19 mouse cellular contexts compared by ENCODE assay signal in the genomic region with DNA sequence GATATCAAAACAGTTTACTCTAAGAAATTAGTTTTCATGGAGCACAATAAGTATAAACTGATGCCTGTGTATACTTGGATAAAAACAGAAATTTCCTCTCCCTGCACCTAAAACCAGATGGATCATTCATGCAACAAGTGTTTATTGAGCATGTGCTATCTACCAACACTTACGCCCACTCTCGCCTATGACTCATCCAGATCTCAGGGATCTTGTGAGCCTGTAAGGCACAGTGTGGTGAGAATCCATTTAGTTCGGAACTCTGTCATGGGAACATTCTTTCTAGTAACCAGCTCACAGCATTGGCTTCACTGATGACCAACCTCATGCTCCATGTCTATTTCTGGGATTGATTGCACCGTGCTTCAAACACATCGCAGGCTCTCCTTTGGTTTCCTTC. TPM values are rescaled to one million over a fixed set of nuclear protein-coding genes. Genes with fewer than 3 reads are reported as not detected.
A peak's percentile ranks its signal among the peaks of the same experiment; 100 is the strongest.
DNase-seq lines count a peak whose midpoint lies in the region; ATAC-seq lines count a peak whose summit lies in the region.
"Had no signal": no experiment of that assay in that cellular context is flagged by ENCODE, and none has a peak within 500 bp of the region (broad histone marks: within the 10 kb centered on the region; RNA-seq: fewer than 3 reads in every experiment).

No protein-coding gene starts in this region.

- no peak overlapping the region for H3K9ac ChIP-seq in forebrain, embryonic 16.5 days (replicated peaks; ENCODE audit: low read depth, low read length)
- H3K9ac ChIP-seq: limb, embryonic 15.5 days; liver, embryonic 15.5 days; midbrain, embryonic 12.5 days; neural tube, embryonic 13.5 days had no signal

- no peaks in the 10 kb centered on the region for H3K36me3 ChIP-seq in forebrain, embryonic 16.5 days (ENCODE audit: control insufficient read depth, insufficient read depth)
- H3K36me3 ChIP-seq: embryonic facial prominence, embryonic 10.5 days; limb, embryonic 15.5 days; liver, embryonic 15.5 days; midbrain, embryonic 12.5 days; neural tube, embryonic 13.5 days had no signal

- no peaks in the 10 kb centered on the region for H3K9me3 ChIP-seq in forebrain, embryonic 16.5 days (ENCODE audit: control insufficient read depth, low read length)
- H3K9me3 ChIP-seq: embryonic facial prominence, embryonic 10.5 days; limb, embryonic 15.5 days; liver, embryonic 15.5 days; midbrain, embryonic 12.5 days; neural tube, embryonic 13.5 days had no signal

- no peak for ATAC-seq in forebrain, embryonic 16.5 days

- 97% methylated on average over 5 of the region's 5 CpGs for WGBS in forebrain, embryonic 16.5 days

- peaks cover 12% of the 10 kb centered on the region for H3K4me1 ChIP-seq in forebrain, embryonic 16.5 days (replicated peaks; ENCODE audit: control insufficient read depth, insufficient read depth, low read length)
- H3K4me1 ChIP-seq: liver, embryonic 15.5 days had no signal

- H3K27me3 ChIP-seq in forebrain, embryonic 16.5 days (replicated peaks; ENCODE audit: control insufficient read depth, insufficient read depth, low read length): no peaks in the 10 kb centered on the region
- H3K27me3 ChIP-seq: limb, embryonic 15.5 days; liver, embryonic 15.5 days; neural tube, embryonic 13.5 days had no signal

- H3K4me2 ChIP-seq in forebrain, embryonic 16.5 days (ENCODE audit: low read length): no peak overlapping the region
- H3K4me2 ChIP-seq: limb, embryonic 15.5 days; liver, embryonic 15.5 days; midbrain, embryonic 12.5 days; neural tube, embryonic 13.5 days had no signal

- intact Hi-C loops in left cerebral cortex, postnatal 25 days (cut with DNase I): no loop called here

- no peak overlapping the region for H3K27ac ChIP-seq in forebrain, embryonic 16.5 days (ENCODE audit: low read length)
- H3K27ac ChIP-seq: embryonic facial prominence, embryonic 10.5 days; kidney, postnatal 0 days; limb, embryonic 15.5 days; liver, embryonic 15.5 days; macrophage; midbrain, embryonic 12.5 days; neural tube, embryonic 13.5 days; stomach, postnatal 0 days had no signal

- no peak overlapping the region for H3K4me3 ChIP-seq in forebrain, embryonic 16.5 days (replicated peaks; ENCODE audit: low read length)
- H3K4me3 ChIP-seq: embryonic facial prominence, embryonic 10.5 days; limb, embryonic 15.5 days; liver, embryonic 15.5 days; midbrain, embryonic 12.5 days; neural tube, embryonic 13.5 days had no signal

- peak; percentile 65 to 91 for DNase-seq in layer of hippocampus, adult 18-20 months (ENCODE audit: low spot score in 2 of 2)
- no peak for DNase-seq in layer of hippocampus, postnatal 25 days (ENCODE audit: extremely low spot score in 1 of 2, low spot score in 1 of 2)
- peak; percentile 23 for DNase-seq in 3T3-L1 (ENCODE audit: low read depth, low spot score)
- peak; percentile 62 to 76 for DNase-seq in layer of hippocampus, adult 8-10 months (ENCODE audit: low spot score in 2 of 2)
- DNase-seq in left cerebral cortex, postnatal 25 days (ENCODE audit: low spot score in 2 of 2): peak; percentile 62 to 90
- DNase-seq in neural tube, embryonic 10.5 days (ENCODE audit: extremely low spot score, low spot score): no peak
- DNase-seq: adrenal gland, postnatal 36 days; cerebellum, adult 2 months; gastrocnemius, postnatal 36 days; kidney, adult 18-20 months had no signal

RNA-seq across cellular contexts. Expression of gene Arl4a, which starts 58.8 kb away (rescaled TPM):
- 10 to 100 TPM; 26.6 to 28.8 TPM for total RNA-seq in layer of hippocampus, adult 18-20 months (2021)
- 10 to 100 TPM; 27.0 to 32.6 TPM for total RNA-seq in layer of hippocampus, postnatal 25 days (2021)
- 10 to 100 TPM; 27.5 to 30.5 (median 28.4) TPM for total RNA-seq in layer of hippocampus, adult 8-10 months (2022)
- 10 to 100 TPM; 48.1 to 48.2 TPM for total RNA-seq in left cerebral cortex, postnatal 25 days (2021)
- 73.3 and 74.0 TPM in 2 replicates for polyA plus RNA-seq in forebrain, embryonic 16.5 days (2015; fragmentation: Nextera tagmentation; extraction: Ambion mirVana)

Comparison
In these comparisons a context has a peak if more than half of its experiments do, and no peak if none do; other contexts are left out.
1. DNase-seq: peak in layer of hippocampus, adult 18-20 months (2 of 2), 3T3-L1 (single experiment), layer of hippocampus, adult 8-10 months (2 of 2) and left cerebral cortex, postnatal 25 days (2 of 2); none in layer of hippocampus, postnatal 25 days (0 of 2) and neural tube, embryonic 10.5 days (single experiment).